Mouse (Mus musculus) liver, postnatal 0 days (tissue): ENCODE measurements around the gene Phf21a.

Experiments
- CTCF ChIP-seq: sonication (generic); IDR thresholded peaks from 2 replicates; pipeline ENCODE4 v1.5.1; 2016; ENCODE audit warnings: antibody characterized with exemption, low read depth
- EP300 ChIP-seq: IDR thresholded peaks from 2 replicates; pipeline ENCODE4 v1.6.1; 2016; ENCODE audit warnings: antibody characterized with exemption, low read depth, mild to moderate bottlenecking

- TF ChIP-seq CTCF: no peak
- no peak for TF ChIP-seq EP300
Observed at GRCm38 (mm10) chr2:92173186-92173585, 80.3 kb downstream of the Phf21a start.
